Mouse (Mus musculus): ENCODE measurements around the gene Gm14406. TPM values are rescaled to one million over a fixed set of nuclear protein-coding genes. Genes with fewer than 3 reads are reported as not detected.

The Gm14406 gene
- not detected for polyA plus RNA-seq (2014; fragmentation: Illumina TruSeq; extraction: RNeasy Lipid Tissue Mini Kit (QIAGEN cat#74804); ENCODE audit: low read depth, low replicate concordance)

GRCm38 (mm10) chr2:177577998-177578397 is at the start of gene Gm14406:
Gm14406 (minus strand) TSS chr2:177578210.

Other genes with a start within 250 kb of the Gm14406 start
- gene Gm14418, start 179.9 kb downstream of the Gm14406 start, polyA plus RNA-seq (2014; fragmentation: Illumina TruSeq; extraction: RNeasy Lipid Tissue Mini Kit (QIAGEN cat#74804); ENCODE audit: low read depth, low replicate concordance) = 21.0 TPM
- 72.1 TPM for gene Zfp970, start 113.5 kb downstream of the Gm14406 start, polyA plus RNA-seq (2014; fragmentation: Illumina TruSeq; extraction: RNeasy Lipid Tissue Mini Kit (QIAGEN cat#74804); ENCODE audit: low read depth, low replicate concordance)
- 41.0 TPM for gene Gm14403, start 80.0 kb downstream of the Gm14406 start, polyA plus RNA-seq (2014; fragmentation: Illumina TruSeq; extraction: RNeasy Lipid Tissue Mini Kit (QIAGEN cat#74804); ENCODE audit: low read depth, low replicate concordance)
- gene Gm14322, start 181.1 kb upstream of the Gm14406 start, polyA plus RNA-seq (2014; fragmentation: Illumina TruSeq; extraction: RNeasy Lipid Tissue Mini Kit (QIAGEN cat#74804); ENCODE audit: low read depth, low replicate concordance) = 18.2 TPM